Mouse (Mus musculus): Measurements from ENCODE around the gene Wdr82. TPM values are rescaled to one million over a fixed set of nuclear protein-coding genes. Genes with fewer than 3 reads are reported as not detected.
A peak's percentile ranks its signal among the peaks of the same experiment; 100 is the strongest.

Wdr82 gene
- total RNA-seq (2022): 100 to 1,000 TPM; 112 to 132 (median 120) TPM

GRCm38 (mm10) chr9:106170556-106171345 lies at the start of gene Wdr82:
Gene Wdr82, plus strand, starts transcription at chr9:106170928.
- DNase-seq (ENCODE audit: low spot score in 2 of 2): peak; percentile 81 to 85

- DNase-seq (ENCODE audit: low spot score in 2 of 2): no peak
Observed at GRCm38 (mm10) chr9:106123599-106123998, 47.1 kb upstream of the Wdr82 start.

- DNase-seq (ENCODE audit: low spot score in 2 of 2): peak in 1 of 2 experiments; percentile 37
Observed at GRCm38 (mm10) chr9:106126786-106127251, 43.9 kb upstream of the Wdr82 start.

GRCm38 (mm10) chr9:106129072-106129471 lies 41.7 kb upstream of the Wdr82 start:
- no peak for DNase-seq (ENCODE audit: low spot score in 2 of 2)

- DNase-seq (ENCODE audit: low spot score in 2 of 2): no peak
Observed at GRCm38 (mm10) chr9:106130250-106130649, 40.5 kb upstream of the Wdr82 start.

GRCm38 (mm10) chr9:106137671-106138216 lies 33.0 kb upstream of the Wdr82 start:
- DNase-seq (ENCODE audit: low spot score in 2 of 2): no peak

GRCm38 (mm10) chr9:106139763-106140162 lies 31.0 kb upstream of the Wdr82 start:
- no peak for DNase-seq (ENCODE audit: low spot score in 2 of 2)

- DNase-seq (ENCODE audit: low spot score in 2 of 2): no peak
Observed at GRCm38 (mm10) chr9:106141955-106142354, 28.8 kb upstream of the Wdr82 start.

- no peak for DNase-seq (ENCODE audit: low spot score in 2 of 2)
Observed at GRCm38 (mm10) chr9:106144176-106144575, 26.6 kb upstream of the Wdr82 start.

GRCm38 (mm10) chr9:106145582-106145981 lies 25.1 kb upstream of the Wdr82 start:
- DNase-seq (ENCODE audit: low spot score in 2 of 2): no peak

GRCm38 (mm10) chr9:106147281-106147680 lies 23.4 kb upstream of the Wdr82 start:
- no peak for DNase-seq (ENCODE audit: low spot score in 2 of 2)

- DNase-seq (ENCODE audit: low spot score in 2 of 2): no peak
Observed at GRCm38 (mm10) chr9:106147851-106148431, 22.8 kb upstream of the Wdr82 start.

GRCm38 (mm10) chr9:106148541-106149398 lies 22.0 kb upstream of the Wdr82 start:
- no peak for DNase-seq (ENCODE audit: low spot score in 2 of 2)

GRCm38 (mm10) chr9:106149399-106149754 lies 21.4 kb upstream of the Wdr82 start:
- DNase-seq (ENCODE audit: low spot score in 2 of 2): no peak

GRCm38 (mm10) chr9:106154106-106154505 lies 16.6 kb upstream of the Wdr82 start:
- DNase-seq (ENCODE audit: low spot score in 2 of 2): no peak

GRCm38 (mm10) chr9:106156419-106156818 lies 14.3 kb upstream of the Wdr82 start:
- DNase-seq (ENCODE audit: low spot score in 2 of 2): no peak

GRCm38 (mm10) chr9:106156921-106157622 lies 13.7 kb upstream of the Wdr82 start:
- DNase-seq (ENCODE audit: low spot score in 2 of 2): no peak

GRCm38 (mm10) chr9:106157623-106157925 lies 13.2 kb upstream of the Wdr82 start:
- DNase-seq (ENCODE audit: low spot score in 2 of 2): no peak

- DNase-seq (ENCODE audit: low spot score in 2 of 2): no peak
Observed at GRCm38 (mm10) chr9:106158037-106158491, 12.7 kb upstream of the Wdr82 start, which contains the start of gene Glyctk. Gene Glyctk, minus strand, starts transcription at chr9:106158138.

- no peak for DNase-seq (ENCODE audit: low spot score in 2 of 2)
Observed at GRCm38 (mm10) chr9:106159237-106159636, 11.5 kb upstream of the Wdr82 start.

- peak; percentile 91 to 99 for DNase-seq (ENCODE audit: low spot score in 2 of 2)
Observed at GRCm38 (mm10) chr9:106159784-106160301, 10.9 kb upstream of the Wdr82 start.
